Mouse (Mus musculus) adrenal gland, postnatal 4 days (tissue): Measurements from ENCODE around the gene Pdc. TPM values are rescaled to one million over a fixed set of nuclear protein-coding genes. Genes with fewer than 3 reads are reported as not detected.
"Not testable (repeated sequence)": the region's sequence is repeated elsewhere in the genome, so short reads cannot be mapped to it uniquely, and the experiment has no call there.

Experiments used
- DNase-seq, 2 experiments: peaks; one replicate each; pipeline ENCODE4 v3.0.0; 2021 to 2022; ENCODE audit warnings: low spot score in 2 of 2, mixed read lengths in 2 of 2
- long read RNA-seq, 2 experiments: library from polyadenylated mRNA; stranded (forward); transcript quantifications; one replicate each; pipeline ENCODE4 v2.0.0; 2021
- total RNA-seq, 2 experiments: library from RNA; stranded (reverse); gene quantifications; 2 replicates each; pipeline ENCODE4 v1.2.3; 2021

Gene Pdc
- not detected for total RNA-seq
- long read RNA-seq, experiment 1: 0 reads
- long read RNA-seq, experiment 2: 0 reads

GRCm38 (mm10) chr1:150319205-150319604 lies at the start of gene Pdc:
Pdc (plus strand) TSS chr1:150319417.
- DNase-seq: no peak

GRCm38 (mm10) chr1:150294051-150294450 lies 25.2 kb upstream of the Pdc start:
- not testable (repeated sequence) for DNase-seq

GRCm38 (mm10) chr1:150307599-150307998 lies 11.6 kb upstream of the Pdc start:
- DNase-seq: no peak

GRCm38 (mm10) chr1:150335111-150335510 lies 15.9 kb downstream of the Pdc start:
- DNase-seq: no peak

- DNase-seq: no peak
Observed at GRCm38 (mm10) chr1:150360864-150361263, 41.6 kb downstream of the Pdc start.

DNA sequence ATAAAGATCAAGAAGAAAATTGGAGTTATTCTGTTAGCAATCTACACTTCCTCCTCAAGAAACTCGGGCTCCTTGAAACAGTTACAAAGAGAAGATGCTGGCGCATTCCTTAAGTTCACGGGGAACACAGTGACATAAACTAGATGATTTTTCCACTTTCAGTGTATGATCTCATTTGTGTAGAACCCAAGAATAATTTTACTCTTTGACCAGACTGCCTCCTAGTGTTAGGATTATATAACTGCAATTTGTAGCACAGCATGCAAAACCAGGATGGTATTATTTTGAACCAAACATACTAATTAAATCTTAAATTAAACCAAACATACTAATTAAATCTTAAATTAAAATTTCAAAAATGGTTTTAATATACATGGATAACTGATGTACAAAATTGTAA lies 53.7 kb downstream of the Pdc start:
- no peak for DNase-seq

DNA sequence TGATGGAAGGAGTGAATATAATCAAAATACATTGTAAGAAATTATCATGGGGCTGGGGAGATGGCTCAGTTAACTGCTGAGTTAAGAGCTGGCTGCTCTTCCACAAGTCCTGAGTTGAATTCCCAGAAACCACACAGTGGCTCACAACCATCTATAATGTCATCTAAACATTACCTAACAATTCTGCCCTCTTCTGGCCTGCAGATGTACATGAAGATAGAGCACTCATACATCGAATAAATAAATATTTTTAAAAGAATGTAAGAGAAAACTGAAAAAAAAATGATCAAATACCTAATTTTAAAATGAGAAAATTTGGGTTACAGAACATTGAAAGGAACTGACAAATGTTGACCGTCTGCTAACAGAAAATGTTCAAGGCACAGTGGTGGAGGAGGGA lies 55.0 kb downstream of the Pdc start:
- no peak for DNase-seq

Other genes with a start within 250 kb of the Pdc start
- gene Ptgs2, start 219.4 kb upstream of the Pdc start, total RNA-seq: under 1 TPM; 0.31 to 0.45 TPM
- 100 to 1,000 TPM; 130 to 146 TPM for gene Tpr, start 73.4 kb downstream of the Pdc start, total RNA-seq
- 10 to 100 TPM; 44.5 to 47.7 TPM for gene Odr4, start 73.7 kb downstream of the Pdc start, total RNA-seq
- 1 to 10 TPM; 1.1 to 3.2 TPM for gene Prg4, start 146.7 kb downstream of the Pdc start, total RNA-seq